Comparison of ENCODE assay signal across 8 mouse cellular contexts in genomic region chr16:43579111-43579510, GRCm38 (mm10).
DNase-seq lines count a peak whose midpoint lies in the region; ATAC-seq and TF ChIP-seq lines count a peak whose summit lies in the region.
"Had no signal": no experiment of that assay in that cellular context is flagged by ENCODE, and none has a peak within 500 bp of the region (broad histone marks: within the 10 kb centered on the region; RNA-seq: fewer than 3 reads in every experiment).

No protein-coding gene starts in this region.

- no peak for TF ChIP-seq POLR2A in olfactory bulb, adult 2 months (IDR thresholded peaks at IDR 0.05; ENCODE audit: insufficient read depth, low read depth, low read length)

- 0 out of 2 replicates have a peak, but pooled peaks cover 4% of the 10 kb centered on the region for H3K36me3 ChIP-seq in heart, postnatal 0 days (replicated peaks; ENCODE audit: control insufficient read depth, insufficient read depth, low read length)
- H3K36me3 ChIP-seq: G1E had no signal

- TF ChIP-seq CTCF in heart, postnatal 0 days (IDR thresholded peaks at IDR 0.05; ENCODE audit: low read depth) = no peak
- TF ChIP-seq CTCF in olfactory bulb, adult 2 months (IDR thresholded peaks at IDR 0.05; ENCODE audit: insufficient read depth, low read depth, low read length) = no peak

- 46% methylated on average over 4 of the region's 4 CpGs for WGBS in heart, postnatal 0 days
- 91% methylated on average over 4 of the region's 4 CpGs for WGBS in olfactory bulb, adult 2 months

- no peaks in the 10 kb centered on the region for H3K9me3 ChIP-seq in heart, postnatal 0 days (replicated peaks; ENCODE audit: control insufficient read depth, low read length)
- H3K9me3 ChIP-seq: G1E had no signal

- peak; percentile 47 for DNase-seq in lung, postnatal 10 days
- DNase-seq in lung, postnatal 25 days (ENCODE audit: low spot score) = no peak
- peak; percentile 91 for DNase-seq in cerebellum, adult 9-11 months
- peak; percentile 25 for DNase-seq in heart, postnatal 0 days (ENCODE audit: low spot score)
- DNase-seq in right cerebral cortex, adult 18-20 months = no peak
- DNase-seq in adrenal gland, postnatal 10 days = no peak

- H3K4me2 ChIP-seq in heart, postnatal 0 days (ENCODE audit: low read depth, low read length) = no peak overlapping the region

- no peak overlapping the region for H3K4me3 ChIP-seq in heart, postnatal 0 days (ENCODE audit: low read depth, low read length)
- no peak overlapping the region for H3K4me3 ChIP-seq in olfactory bulb, adult 2 months (ENCODE audit: insufficient read depth, low read depth, low read length)

- no peak for TF ChIP-seq EP300 in heart, postnatal 0 days (IDR thresholded peaks at IDR 0.05; ENCODE audit: low read depth)

- no peak overlapping the region for H3K9ac ChIP-seq in heart, postnatal 0 days (replicated peaks; ENCODE audit: low read depth, low read length)

- peak overlapping the region; percentile 71 for H3K27ac ChIP-seq in heart, postnatal 0 days (ENCODE audit: low read depth)
- H3K27ac ChIP-seq in olfactory bulb, adult 2 months (ENCODE audit: insufficient read depth, low read depth, low read length) = 0 out of 2 replicates have a peak overlapping the region, but pooled peaks have one; percentile 14

- peaks cover 56% of the 10 kb centered on the region for H3K4me1 ChIP-seq in heart, postnatal 0 days (ENCODE audit: control insufficient read depth, insufficient read depth)
- H3K4me1 ChIP-seq in olfactory bulb, adult 2 months (ENCODE audit: control insufficient read depth, insufficient read depth, low read length) = peaks cover 15% of the 10 kb centered on the region

- H3K27me3 ChIP-seq in heart, postnatal 0 days (ENCODE audit: control insufficient read depth, insufficient read depth, low read length) = no peaks in the 10 kb centered on the region

- ATAC-seq in heart, postnatal 0 days (ENCODE audit: insufficient read depth, low read depth) = no peak

Comparison
In these comparisons a context has a peak if more than half of its experiments do, and no peak if none do; other contexts are left out.
1. DNase-seq: peak in lung, postnatal 10 days (single experiment), cerebellum, adult 9-11 months (single experiment) and heart, postnatal 0 days (single experiment); none in lung, postnatal 25 days (single experiment), right cerebral cortex, adult 18-20 months (single experiment) and adrenal gland, postnatal 10 days (single experiment).